Mouse (Mus musculus) erythroblast, embryonic 14.5 days (primary cell): Measurements from ENCODE around the gene Klhl36. TPM values are rescaled to one million over a fixed set of nuclear protein-coding genes. Genes with fewer than 3 reads are reported as not detected.

Experiments
- H3K27me3 ChIP-seq: 2 replicates; pipeline ENCODE4 v1.6.1; 2012; ENCODE audit warnings: inconsistent platforms; ENCODE audit not compliant: control insufficient read depth
- H3K36me3 ChIP-seq: 2 replicates; pipeline ENCODE4 v1.6.1; 2012; ENCODE audit warnings: mild to moderate bottlenecking, inconsistent platforms; ENCODE audit not compliant: control insufficient read depth
- H3K4me1 ChIP-seq: 2 replicates; pipeline ENCODE4 v1.6.1; 2012; ENCODE audit warnings: inconsistent platforms; ENCODE audit not compliant: control insufficient read depth
- H3K4me3 ChIP-seq: replicated peaks from 2 replicates; pipeline ENCODE3; 2012; ENCODE audit warnings: moderate library complexity, mild to moderate bottlenecking, inconsistent platforms
- H3K9me3 ChIP-seq: 2 replicates; pipeline ENCODE4 v1.6.1; 2012; ENCODE audit warnings: low read length, inconsistent platforms, mixed read lengths; ENCODE audit not compliant: control insufficient read depth
- GATA1 ChIP-seq: IDR thresholded peaks from 2 replicates; pipeline ENCODE4 v1.6.1; 2012; ENCODE audit warnings: low read length, inconsistent platforms, mixed read lengths
- TAL1 ChIP-seq: IDR thresholded peaks from 3 replicates; pipeline ENCODE4 v1.6.1; 2012; ENCODE audit warnings: low read length, inconsistent platforms, mixed read lengths
- polyA plus RNA-seq: library from polyadenylated mRNA; stranded (reverse); fragments of >175 nt; gene quantifications from 2 replicates; pipeline ENCODE4 v1.2.3, GENCODE M21; 2012

The Klhl36 gene
- polyA plus RNA-seq, 1 experiment: 0.12 TPM

- Histone ChIP-seq H3K36me3 (no peaks in the 10 kb centered on the region), H3K9me3 (no peaks in the 10 kb centered on the region), H3K27me3 (peaks cover 6% of the 10 kb centered on the region), H3K4me1 (peaks cover 15% of the 10 kb centered on the region), H3K4me3 (no peak overlapping the region)
- no peak for TF ChIP-seq GATA1
- no peak for TF ChIP-seq TAL1
Measured at GRCm38 (mm10) chr8:119857767-119858166, 4.3 kb upstream of the Klhl36 start.

- Histone ChIP-seq H3K4me1 (peaks cover 19% of the 10 kb centered on the region), H3K27me3 (peaks cover 10% of the 10 kb centered on the region), H3K9me3 (no peaks in the 10 kb centered on the region), H3K36me3 (no peaks in the 10 kb centered on the region), H3K4me3 (peak overlapping the region; percentile 68)
- TF ChIP-seq TAL1 (no peak), GATA1 (no peak)
Measured at GRCm38 (mm10) chr8:119862390-119862734, 296 bp downstream of the Klhl36 start.

GRCm38 (mm10) chr8:119862749-119863148 lies 683 bp downstream of the Klhl36 start:
- H3K27me3 ChIP-seq: peaks cover 10% of the 10 kb centered on the region
- H3K9me3 ChIP-seq: no peaks in the 10 kb centered on the region
- no peak for TF ChIP-seq TAL1
- no peak for TF ChIP-seq GATA1
- no peaks in the 10 kb centered on the region for H3K36me3 ChIP-seq
- peak overlapping the region; percentile 68 for H3K4me3 ChIP-seq
- H3K4me1 ChIP-seq: peaks cover 19% of the 10 kb centered on the region

- TF ChIP-seq GATA1 (no peak), TAL1 (no peak)
- H3K27me3 ChIP-seq: no peaks in the 10 kb centered on the region
- peaks cover 9% of the 10 kb centered on the region for H3K4me1 ChIP-seq
- peaks cover 15% of the 10 kb centered on the region for H3K9me3 ChIP-seq
- peaks cover 22% of the 10 kb centered on the region for H3K36me3 ChIP-seq
- H3K4me3 ChIP-seq: no peak overlapping the region
Measured at GRCm38 (mm10) chr8:119869616-119870015, 7.5 kb downstream of the Klhl36 start.

GRCm38 (mm10) chr8:119873181-119873580 lies 11.1 kb downstream of the Klhl36 start:
- Histone ChIP-seq H3K27me3 (no peaks in the 10 kb centered on the region), H3K36me3 (peaks cover 22% of the 10 kb centered on the region), H3K4me1 (peaks cover 11% of the 10 kb centered on the region), H3K9me3 (peaks cover 15% of the 10 kb centered on the region), H3K4me3 (no peak overlapping the region)
- TF ChIP-seq GATA1 (no peak), TAL1 (no peak)

- no peaks in the 10 kb centered on the region; the same call in 1 of the 2 replicates for H3K36me3 ChIP-seq
- H3K4me3 ChIP-seq: no peak overlapping the region
- H3K27me3 ChIP-seq: peaks cover 3% of the 10 kb centered on the region; the same call in 1 of the 2 replicates
- no peaks in the 10 kb centered on the region for H3K9me3 ChIP-seq
- peaks cover 5% of the 10 kb centered on the region for H3K4me1 ChIP-seq
- TF ChIP-seq GATA1: no peak
Measured at GRCm38 (mm10) chr8:119881301-119881700, 19.2 kb downstream of the Klhl36 start.

- H3K36me3 ChIP-seq: no peaks in the 10 kb centered on the region
- no peak overlapping the region for H3K4me3 ChIP-seq
- H3K9me3 ChIP-seq: no peaks in the 10 kb centered on the region
- H3K4me1 ChIP-seq: peaks cover 3% of the 10 kb centered on the region
- TF ChIP-seq TAL1 (no peak), GATA1 (no peak)
- peaks cover 3% of the 10 kb centered on the region; the same call in 1 of the 2 replicates for H3K27me3 ChIP-seq
Measured at GRCm38 (mm10) chr8:119881917-119882316, 19.9 kb downstream of the Klhl36 start.

- H3K4me3 ChIP-seq: no peak overlapping the region
- H3K27me3 ChIP-seq: peaks cover 11% of the 10 kb centered on the region
- no peaks in the 10 kb centered on the region for H3K36me3 ChIP-seq
Measured at GRCm38 (mm10) chr8:119883281-119883680, 21.2 kb downstream of the Klhl36 start.

GRCm38 (mm10) chr8:119885612-119886011 lies 23.5 kb downstream of the Klhl36 start:
- Histone ChIP-seq H3K9me3 (no peaks in the 10 kb centered on the region), H3K4me3 (no peak overlapping the region), H3K36me3 (no peaks in the 10 kb centered on the region), H3K4me1 (peaks cover 3% of the 10 kb centered on the region), H3K27me3 (peaks cover 11% of the 10 kb centered on the region)
- TF ChIP-seq GATA1 (no peak), TAL1 (no peak)

More at GRCm38 (mm10) chr8:119883281-119883680, 21.2 kb downstream of the Klhl36 start:
- no peak for TF ChIP-seq GATA1
- no peak for TF ChIP-seq TAL1
- Histone ChIP-seq H3K9me3 (no peaks in the 10 kb centered on the region), H3K4me1 (peaks cover 3% of the 10 kb centered on the region)

GRCm38 (mm10) chr8:119887130-119887529 lies 25.1 kb downstream of the Klhl36 start:
- H3K4me3 ChIP-seq: no peak overlapping the region
- no peaks in the 10 kb centered on the region for H3K36me3 ChIP-seq
- H3K9me3 ChIP-seq: no peaks in the 10 kb centered on the region
- H3K27me3 ChIP-seq: peaks cover 10% of the 10 kb centered on the region
- no peak for TF ChIP-seq TAL1
- TF ChIP-seq GATA1: no peak
- H3K4me1 ChIP-seq: peaks cover 3% of the 10 kb centered on the region
